Mouse (Mus musculus) lung, adult 2 months (tissue): ENCODE measurements around the gene Slpi.

Experiments used
- CTCF ChIP-seq: fragments of 200-500 bp; IDR thresholded peaks from 2 replicates; pipeline ENCODE4 v1.5.1; 2011; ENCODE audit warnings: mild to moderate bottlenecking, low read length, control low read depth; ENCODE audit not compliant: insufficient read depth
- POLR2A ChIP-seq: fragments of 200-500 bp; IDR thresholded peaks from 2 replicates; pipeline ENCODE4 v1.6.1; 2011; ENCODE audit warnings: low read depth, mild to moderate bottlenecking, control low read depth, low read length, borderline replicate concordance; ENCODE audit errors: extremely low read depth

DNA sequence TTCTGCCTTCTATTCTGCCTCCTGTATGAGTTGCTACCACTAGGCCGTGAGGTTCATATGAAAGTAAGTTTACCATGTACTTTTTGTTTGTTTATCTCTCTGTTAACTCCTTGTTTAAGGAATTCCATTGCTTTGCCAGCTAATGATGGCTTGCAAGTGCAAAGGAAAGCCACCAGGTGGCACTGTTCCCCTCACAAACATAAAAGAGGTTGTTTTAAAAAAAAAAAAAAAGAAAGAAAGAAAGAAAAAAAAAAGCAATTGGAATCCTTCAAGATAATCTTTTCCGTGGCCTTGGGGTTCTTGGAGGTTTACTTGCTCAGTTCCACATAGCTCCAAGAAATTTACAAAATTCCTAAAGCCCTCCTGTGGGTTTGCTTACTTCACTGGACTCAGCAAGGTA lies 28.3 kb upstream of the Slpi start:
- TF ChIP-seq POLR2A = no peak
- peak; percentile 47; the same call in 1 of the 2 replicates for TF ChIP-seq CTCF
